Mouse (Mus musculus): ENCODE results near the gene Crtc1. TPM values are rescaled to one million over a fixed set of nuclear protein-coding genes. Genes with fewer than 3 reads are reported as not detected.

Crtc1 gene
- polyA plus RNA-seq, 1 experiment from 2014 or later: 6.9 TPM

DNA sequence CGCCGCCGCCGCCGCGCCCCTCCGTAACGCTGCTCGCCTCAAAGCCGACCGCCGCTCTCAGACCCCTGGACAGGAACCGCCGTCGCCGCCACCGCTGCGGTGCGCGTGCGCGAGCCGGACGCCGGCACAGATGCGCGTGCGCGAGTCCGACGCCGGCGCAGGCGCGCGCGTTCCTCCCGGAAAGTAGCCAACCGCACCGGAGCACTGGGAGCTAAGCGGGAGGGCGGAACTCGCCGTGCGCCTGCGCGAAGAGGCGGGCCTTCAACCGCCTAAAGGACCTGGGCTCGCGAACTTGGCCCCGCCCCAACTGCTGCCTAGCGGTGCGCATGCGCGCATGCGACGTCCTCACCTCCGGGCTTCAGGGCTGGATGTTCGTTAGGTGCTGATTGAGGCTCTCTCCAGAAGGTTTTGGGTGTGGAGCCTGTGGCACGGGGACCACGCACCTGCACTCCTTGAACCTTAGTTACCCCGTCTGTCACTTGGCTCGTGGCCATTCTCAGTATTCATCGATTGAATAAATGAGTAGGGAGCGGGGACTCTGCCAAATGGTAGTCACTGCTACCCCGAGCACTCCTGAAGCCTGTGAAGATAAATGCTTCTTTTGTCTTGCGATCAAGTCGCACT lies 86.1 kb downstream of the Crtc1 start, which contains the start of gene Upf1:
Gene Upf1, minus strand, starts transcription at position 85 of the 624 bp plus-strand sequence.
- no peaks in the 10 kb centered on the region for H3K9me3 ChIP-seq (replicated peaks)
- peaks cover 84% of the 10 kb centered on the region for H3K4me1 ChIP-seq
- H3K36me3 ChIP-seq: peaks cover 31% of the 10 kb centered on the region
- peak within 1 kb of the TSS; percentile 95 for H3K4me3 ChIP-seq
- H3K27me3 ChIP-seq (replicated peaks): no peaks in the 10 kb centered on the region
- H3K27ac ChIP-seq: peak within 1 kb of the TSS; percentile 96
- peak; percentile 83 for ATAC-seq
- H3K4me2 ChIP-seq: peak within 1 kb of the TSS; percentile 96
- H3K9ac ChIP-seq: peak within 1 kb of the TSS; percentile 98
- WGBS (ENCODE audit: insufficient replicate concordance): under 1% methylated on average over 57 of the region's 69 CpGs

DNA sequence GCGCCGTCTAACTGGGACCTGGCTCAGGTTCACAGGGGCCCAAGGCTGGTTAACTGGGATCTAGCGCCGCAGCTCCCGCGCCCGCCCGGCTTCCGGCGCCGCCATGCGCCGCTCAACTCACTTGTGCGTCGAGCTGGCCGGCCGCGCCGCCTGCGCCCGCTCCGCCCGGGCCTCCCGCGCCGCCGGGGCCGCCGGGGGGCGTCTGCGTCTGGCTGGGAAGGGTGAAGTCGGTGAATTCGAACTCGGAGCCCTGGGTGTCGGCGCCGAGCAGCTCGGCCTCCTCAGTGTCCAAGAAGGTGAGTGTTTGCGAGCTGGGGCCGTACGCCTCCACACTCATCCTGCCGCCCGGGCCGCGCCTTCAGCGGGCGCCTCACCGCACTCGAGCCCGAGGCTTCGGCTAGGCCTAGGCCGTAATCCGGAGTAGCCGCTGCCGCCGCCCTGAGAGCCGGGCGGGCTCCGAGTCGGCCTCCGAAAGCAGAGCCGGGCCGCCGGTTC lies 86.7 kb downstream of the Crtc1 start:
- Histone ChIP-seq H3K36me3 (peaks cover 37% of the 10 kb centered on the region), H3K4me3 (peak overlapping the region; percentile 95), H3K9me3 (replicated peaks) (no peaks in the 10 kb centered on the region), H3K9ac (peak overlapping the region; percentile 98), H3K4me2 (peak overlapping the region; percentile 96), H3K27me3 (replicated peaks) (no peaks in the 10 kb centered on the region), H3K4me1 (peaks cover 89% of the 10 kb centered on the region), H3K27ac (peak overlapping the region; percentile 96)
- WGBS (ENCODE audit: insufficient replicate concordance): under 1% methylated on average over 59 of the region's 64 CpGs
- ATAC-seq: peak; percentile 34

- H3K4me1 ChIP-seq: peaks cover 89% of the 10 kb centered on the region
- H3K4me3 ChIP-seq: peak overlapping the region; percentile 95
- H3K36me3 ChIP-seq: peaks cover 43% of the 10 kb centered on the region
- H3K9me3 ChIP-seq (replicated peaks): no peaks in the 10 kb centered on the region
- peak overlapping the region; percentile 96 for H3K4me2 ChIP-seq
- no peak for ATAC-seq
- no peaks in the 10 kb centered on the region for H3K27me3 ChIP-seq (replicated peaks)
- 10% methylated on average over 3 of the region's 3 CpGs for WGBS (ENCODE audit: insufficient replicate concordance)
- peak overlapping the region; percentile 98 for H3K9ac ChIP-seq
- peak overlapping the region; percentile 96 for H3K27ac ChIP-seq
Observed at GRCm38 (mm10) chr8:70352000-70352384, 87.4 kb downstream of the Crtc1 start.

DNA sequence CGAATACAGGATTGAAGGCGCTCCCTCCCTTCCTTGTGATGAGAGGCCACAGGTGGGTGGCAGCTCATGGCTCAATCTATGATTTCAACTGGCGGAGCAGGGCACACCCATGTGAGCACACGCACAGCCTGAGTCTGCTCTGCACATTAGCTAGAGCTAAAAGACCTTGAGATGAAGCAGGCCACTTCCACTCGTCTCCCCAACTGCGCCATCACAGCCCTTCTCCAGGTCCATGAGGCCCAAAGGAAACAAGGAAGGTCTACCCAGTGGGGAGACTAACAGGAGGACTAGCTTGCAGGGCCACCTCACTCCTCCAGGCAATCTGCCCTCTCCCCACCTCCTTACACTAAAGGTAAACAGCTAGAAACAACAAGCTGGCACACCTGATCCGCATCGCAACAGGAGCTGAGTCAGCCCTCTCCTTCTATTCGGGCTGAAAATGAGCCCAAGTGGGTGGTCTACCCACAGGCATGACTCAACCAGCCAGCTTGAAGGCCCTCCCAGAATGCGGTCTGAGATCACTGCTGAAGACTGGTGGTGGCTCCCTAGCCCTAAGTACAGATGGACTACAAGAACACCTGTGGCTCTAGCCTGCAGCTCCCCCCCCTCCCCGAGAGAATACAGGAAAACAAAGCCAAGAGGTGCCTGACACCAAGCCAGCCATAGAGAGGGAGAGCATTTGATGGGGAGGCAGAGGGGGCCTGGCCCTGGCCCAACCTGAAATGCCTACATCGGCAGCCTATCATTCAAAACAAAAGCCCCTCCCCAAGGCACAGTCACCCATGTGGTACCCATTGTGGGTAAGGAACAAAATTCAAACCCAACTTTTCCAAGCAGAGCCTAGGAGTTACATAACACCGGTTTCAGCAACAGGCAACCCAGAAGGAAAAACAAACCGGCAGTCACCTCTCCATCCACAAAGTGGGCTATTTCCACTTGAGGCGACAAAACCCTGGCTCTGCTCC lies 88.1 kb downstream of the Crtc1 start:
- Histone ChIP-seq H3K27me3 (replicated peaks) (no peaks in the 10 kb centered on the region), H3K27ac (peak overlapping the region; percentile 96), H3K4me3 (peak overlapping the region; percentile 95), H3K4me1 (peaks cover 89% of the 10 kb centered on the region), H3K9me3 (replicated peaks) (no peaks in the 10 kb centered on the region), H3K9ac (peak overlapping the region; percentile 98), H3K4me2 (peak overlapping the region; percentile 96), H3K36me3 (peaks cover 50% of the 10 kb centered on the region)
- no peak for ATAC-seq
- WGBS (ENCODE audit: insufficient replicate concordance): 39% methylated on average over 15 of the region's 15 CpGs

DNA sequence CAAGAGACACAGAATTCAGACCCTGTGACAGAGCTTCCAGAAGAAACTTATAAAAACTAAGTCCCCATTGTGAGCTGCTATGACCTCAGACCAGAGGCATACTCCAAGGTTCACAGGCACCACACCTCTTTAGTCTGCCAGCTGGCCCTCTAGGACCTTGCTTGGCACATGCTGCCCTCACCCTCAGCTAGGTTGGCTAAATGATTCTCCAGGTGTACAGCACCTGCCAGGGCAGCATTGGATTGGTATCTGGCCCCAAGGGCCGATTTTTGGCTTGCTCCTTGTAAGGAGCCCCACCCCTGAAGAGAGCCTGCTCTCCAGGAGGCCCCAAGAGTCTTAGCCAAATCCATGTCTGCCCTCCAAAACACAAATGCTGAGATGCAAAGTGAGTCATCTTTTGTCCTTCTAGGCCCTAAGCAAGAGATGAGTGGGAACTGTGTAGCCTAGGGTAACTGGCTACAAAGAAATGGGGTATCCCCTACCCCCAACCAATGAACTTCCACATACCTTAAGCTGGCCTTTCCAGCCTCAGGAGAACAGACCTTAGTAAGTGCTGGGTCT lies 91.4 kb downstream of the Crtc1 start:
- Histone ChIP-seq H3K27ac (peak overlapping the region; percentile 42), H3K9ac (peak overlapping the region; percentile 14; the same call in 1 of the 2 replicates), H3K36me3 (peaks cover 77% of the 10 kb centered on the region), H3K27me3 (replicated peaks) (no peaks in the 10 kb centered on the region), H3K4me2 (peak overlapping the region; percentile 6; the same call in 1 of the 2 replicates), H3K9me3 (replicated peaks) (no peaks in the 10 kb centered on the region), H3K4me3 (no peak overlapping the region), H3K4me1 (peaks cover 81% of the 10 kb centered on the region)
- 48% methylated on average over 1 of the region's 1 CpGs for WGBS (ENCODE audit: insufficient replicate concordance)
- no peak for ATAC-seq

GRCm38 (mm10) chr8:70347443-70347842 lies 91.9 kb downstream of the Crtc1 start:
- peaks cover 81% of the 10 kb centered on the region for H3K4me1 ChIP-seq
- H3K4me2 ChIP-seq: no peak overlapping the region
- H3K27ac ChIP-seq: peak overlapping the region; percentile 42; the same call in 1 of the 2 replicates
- ATAC-seq: no peak
- H3K9ac ChIP-seq: no peak overlapping the region
- 77% methylated on average over 4 of the region's 4 CpGs for WGBS (ENCODE audit: insufficient replicate concordance)
- no peaks in the 10 kb centered on the region for H3K27me3 ChIP-seq (replicated peaks)
- H3K9me3 ChIP-seq (replicated peaks): no peaks in the 10 kb centered on the region
- peaks cover 82% of the 10 kb centered on the region for H3K36me3 ChIP-seq
- no peak overlapping the region for H3K4me3 ChIP-seq

DNA sequence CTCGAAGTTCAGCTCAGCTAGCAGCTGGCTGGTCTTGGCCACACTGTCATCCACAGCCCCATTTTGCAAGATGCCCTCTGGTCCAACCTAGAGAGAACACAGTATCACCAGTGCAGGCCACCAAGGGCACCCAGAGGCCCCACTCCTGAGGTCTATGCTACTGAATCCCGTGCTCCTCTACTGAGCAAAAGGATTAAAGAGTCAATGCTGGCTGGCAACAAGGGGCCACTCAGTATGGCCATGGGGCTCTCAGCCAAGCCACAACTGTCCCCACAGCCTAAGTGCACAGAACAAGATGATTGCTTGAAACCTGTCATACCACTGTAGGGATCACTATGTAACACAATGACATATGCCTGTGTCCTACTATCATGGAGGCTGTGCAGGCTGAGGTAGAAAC lies 95.1 kb downstream of the Crtc1 start:
- 80% methylated on average over 2 of the region's 2 CpGs for WGBS (ENCODE audit: insufficient replicate concordance)
- Histone ChIP-seq H3K27ac (peak overlapping the region; percentile 49; the same call in 1 of the 2 replicates), H3K4me2 (no peak overlapping the region), H3K4me3 (no peak overlapping the region), H3K36me3 (peaks cover 93% of the 10 kb centered on the region), H3K9me3 (replicated peaks) (no peaks in the 10 kb centered on the region), H3K9ac (no peak overlapping the region), H3K27me3 (replicated peaks) (no peaks in the 10 kb centered on the region), H3K4me1 (peaks cover 51% of the 10 kb centered on the region)
- no peak for ATAC-seq

DNA sequence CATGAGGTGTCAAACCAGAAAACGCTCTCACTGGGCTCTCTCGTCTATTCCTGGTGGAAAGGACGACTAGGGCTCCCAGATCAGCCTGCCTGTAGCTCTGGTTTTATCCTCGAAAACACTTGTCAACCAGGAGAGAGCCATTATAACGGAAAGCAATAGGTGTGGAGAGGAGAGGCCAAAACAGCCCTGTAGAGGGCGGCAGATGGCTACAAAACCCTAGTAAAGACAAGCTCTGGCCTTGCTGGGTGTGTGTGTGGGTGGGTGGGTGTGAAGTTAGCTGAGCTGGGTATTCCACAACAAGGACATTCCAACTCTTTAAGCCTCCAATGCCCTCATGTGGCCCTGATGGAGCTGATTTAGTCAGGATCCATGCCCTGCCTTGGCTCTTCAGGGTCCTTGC lies 95.7 kb downstream of the Crtc1 start:
- 0 out of 2 replicates have a peak overlapping the region, but pooled peaks have one; percentile 5 for H3K27ac ChIP-seq
- H3K4me1 ChIP-seq: peaks cover 45% of the 10 kb centered on the region
- no peak overlapping the region for H3K9ac ChIP-seq
- no peak for ATAC-seq
- 64% methylated on average over 6 of the region's 6 CpGs for WGBS (ENCODE audit: insufficient replicate concordance)
- H3K36me3 ChIP-seq: peaks cover 93% of the 10 kb centered on the region
- H3K4me3 ChIP-seq: no peak overlapping the region
- no peaks in the 10 kb centered on the region for H3K9me3 ChIP-seq (replicated peaks)
- H3K27me3 ChIP-seq (replicated peaks): no peaks in the 10 kb centered on the region
- H3K4me2 ChIP-seq: no peak overlapping the region

GRCm38 (mm10) chr8:70343076-70343475 lies 96.3 kb downstream of the Crtc1 start:
- H3K27ac ChIP-seq: no peak overlapping the region
- peaks cover 39% of the 10 kb centered on the region for H3K4me1 ChIP-seq
- H3K27me3 ChIP-seq (replicated peaks): no peaks in the 10 kb centered on the region
- no peak overlapping the region for H3K9ac ChIP-seq
- no peak for ATAC-seq
- H3K4me2 ChIP-seq: no peak overlapping the region
- H3K36me3 ChIP-seq: peaks cover 93% of the 10 kb centered on the region
- H3K9me3 ChIP-seq (replicated peaks): no peaks in the 10 kb centered on the region
- 84% methylated on average over 7 of the region's 7 CpGs for WGBS (ENCODE audit: insufficient replicate concordance)
- no peak overlapping the region for H3K4me3 ChIP-seq

DNA sequence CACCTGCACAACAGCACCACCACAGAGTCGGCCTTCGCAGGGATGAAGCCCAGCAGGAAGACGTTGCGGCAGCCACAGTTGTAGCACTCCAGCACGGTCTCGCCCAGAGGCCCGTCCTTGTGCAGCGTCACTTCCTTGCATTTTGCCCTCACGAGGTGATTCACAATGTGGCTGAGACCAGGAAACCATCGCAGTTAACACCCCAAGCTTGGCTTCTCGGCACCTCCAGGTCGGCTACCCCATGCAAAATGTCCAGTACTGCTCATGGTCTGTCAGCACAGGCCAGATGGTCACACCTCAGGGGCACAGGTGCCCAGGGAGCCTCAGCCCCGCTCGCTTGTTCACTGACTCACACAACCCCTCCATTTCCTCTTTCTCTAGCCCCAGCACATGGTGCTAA lies 97.4 kb downstream of the Crtc1 start:
- H3K36me3 ChIP-seq: peaks cover 93% of the 10 kb centered on the region

DNA sequence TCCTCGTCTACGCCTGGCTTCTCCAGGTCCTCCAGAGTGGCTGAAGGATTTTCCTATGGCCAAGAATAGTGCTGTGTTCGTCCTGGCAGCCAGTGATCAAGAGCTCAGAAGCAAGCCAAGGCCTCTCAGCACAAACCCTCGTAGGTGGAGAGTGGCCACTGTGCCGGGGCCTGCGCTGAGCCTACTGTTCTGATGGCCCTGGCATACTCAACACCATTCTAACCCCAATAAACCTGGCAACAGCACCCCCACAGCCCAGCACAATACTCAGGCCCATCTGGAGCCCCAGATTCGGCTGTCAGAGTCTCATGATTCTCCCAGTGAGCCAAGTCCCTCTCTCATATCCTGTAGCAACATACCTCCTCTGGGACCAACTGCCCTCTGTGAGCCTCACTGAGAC lies 98.7 kb downstream of the Crtc1 start:
- Histone ChIP-seq H3K4me3 (no peak overlapping the region), H3K9me3 (replicated peaks) (no peaks in the 10 kb centered on the region), H3K27me3 (replicated peaks) (no peaks in the 10 kb centered on the region), H3K4me1 (peaks cover 15% of the 10 kb centered on the region), H3K4me2 (no peak overlapping the region), H3K36me3 (peaks cover 93% of the 10 kb centered on the region), H3K9ac (no peak overlapping the region), H3K27ac (no peak overlapping the region; the same call in 1 of the 2 replicates)
- no peak for ATAC-seq
- 88% methylated on average over 7 of the region's 7 CpGs for WGBS (ENCODE audit: insufficient replicate concordance)

More for the DNA sequence above, 97.4 kb downstream of the Crtc1 start:
- no peak overlapping the region for H3K4me3 ChIP-seq
- no peak for ATAC-seq
- H3K27ac ChIP-seq: no peak overlapping the region
- H3K4me2 ChIP-seq: no peak overlapping the region
- peaks cover 28% of the 10 kb centered on the region for H3K4me1 ChIP-seq
- no peak overlapping the region for H3K9ac ChIP-seq
- WGBS (ENCODE audit: insufficient replicate concordance): 85% methylated on average over 14 of the region's 14 CpGs
- H3K27me3 ChIP-seq (replicated peaks): no peaks in the 10 kb centered on the region
- no peaks in the 10 kb centered on the region for H3K9me3 ChIP-seq (replicated peaks)
